Mouse (Mus musculus): ENCODE data around the gene Slc43a3.
"Not testable (repeated sequence)": the region's sequence is repeated elsewhere in the genome, so short reads cannot be mapped to it uniquely, and the experiment has no call there.

Gene Slc43a3

GRCm38 (mm10) chr2:84936474-84937429 is at the start of gene Slc43a3:
TSS of gene Slc43a3 (plus strand) at chr2:84936579.
- peak; percentile 59 for DNase-seq

GRCm38 (mm10) chr2:84886821-84887281 is 49.5 kb upstream of the Slc43a3 start:
- peak; percentile 84 for DNase-seq

GRCm38 (mm10) chr2:84887411-84888271 is 48.7 kb upstream of the Slc43a3 start:
- DNase-seq = peak; percentile 73

GRCm38 (mm10) chr2:84888657-84889315 is 47.6 kb upstream of the Slc43a3 start:
- peak; percentile 87 for DNase-seq

GRCm38 (mm10) chr2:84889316-84890044 is 46.9 kb upstream of the Slc43a3 start:
- DNase-seq = peak; percentile 32

- DNase-seq = peak; percentile 85
Observed at GRCm38 (mm10) chr2:84890045-84890340, 46.4 kb upstream of the Slc43a3 start.

- no peak for DNase-seq
Observed at GRCm38 (mm10) chr2:84893359-84893758, 43.0 kb upstream of the Slc43a3 start.

- DNase-seq = no peak
Observed at GRCm38 (mm10) chr2:84895495-84896198, 40.7 kb upstream of the Slc43a3 start.

- not testable (repeated sequence) for DNase-seq
Observed at GRCm38 (mm10) chr2:84896686-84897085, 39.7 kb upstream of the Slc43a3 start.

GRCm38 (mm10) chr2:84912722-84913121 is 23.7 kb upstream of the Slc43a3 start:
- no peak for DNase-seq

- DNase-seq = no peak
Observed at GRCm38 (mm10) chr2:84913881-84914280, 22.5 kb upstream of the Slc43a3 start.

GRCm38 (mm10) chr2:84915330-84915729 is 21.0 kb upstream of the Slc43a3 start:
- DNase-seq = no peak

- no peak for DNase-seq
Observed at GRCm38 (mm10) chr2:84916548-84917320, 19.6 kb upstream of the Slc43a3 start.

GRCm38 (mm10) chr2:84918188-84918587 is 18.2 kb upstream of the Slc43a3 start:
- DNase-seq = no peak

- DNase-seq = no peak
Observed at GRCm38 (mm10) chr2:84919601-84920108, 16.7 kb upstream of the Slc43a3 start.

GRCm38 (mm10) chr2:84930186-84930585 is 6.2 kb upstream of the Slc43a3 start:
- DNase-seq = no peak

GRCm38 (mm10) chr2:84933992-84934648 is 2.3 kb upstream of the Slc43a3 start:
- DNase-seq = no peak

GRCm38 (mm10) chr2:84934649-84935007 is 1.8 kb upstream of the Slc43a3 start:
- DNase-seq = no peak

GRCm38 (mm10) chr2:84935065-84935464 is 1.3 kb upstream of the Slc43a3 start:
- DNase-seq = peak; percentile 15
